Mouse (Mus musculus): Measurements from ENCODE around the gene Olfr165. TPM values are rescaled to one million over a fixed set of nuclear protein-coding genes. Genes with fewer than 3 reads are reported as not detected.
"Not testable (repeated sequence)": the region's sequence is repeated elsewhere in the genome, so short reads cannot be mapped to it uniquely, and the experiment has no call there.

Olfr165 gene
- polyA plus RNA-seq (2015; fragmentation: Nextera tagmentation; extraction: Ambion mirVana), result not detected in 2 replicates

DNA sequence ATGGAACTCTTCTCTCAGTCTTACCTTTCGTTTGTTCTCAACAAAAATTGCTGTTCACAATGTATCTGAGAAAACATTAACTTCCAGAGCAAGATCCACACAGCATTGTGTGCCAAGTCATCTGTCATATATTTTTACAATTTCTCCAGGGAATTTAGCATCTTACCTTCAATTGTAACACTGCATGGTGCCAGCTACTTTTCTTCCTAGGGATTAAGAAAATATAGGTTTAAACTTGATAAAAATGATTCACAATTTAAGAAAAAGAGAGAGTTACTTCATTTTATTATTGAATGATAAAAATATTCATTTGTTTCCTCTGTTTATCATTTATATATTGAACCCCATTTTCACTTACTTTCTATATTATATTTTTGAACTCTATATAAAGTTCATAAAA, at the start of gene Olfr165:
TSS of gene Olfr165 (minus strand) at position 101 of the 400 bp plus-strand sequence.
- 52% methylated on average over 1 of the region's 1 CpGs for WGBS
- no peaks in the 10 kb centered on the region for H3K4me1 ChIP-seq
- H3K36me3 ChIP-seq (ENCODE audit: poor library complexity, severe bottlenecking), result no peaks in the 10 kb centered on the region
- H3K4me3 ChIP-seq, result no peak within 1 kb of the TSS
- no peak within 1 kb of the TSS for H3K27ac ChIP-seq
- no peak within 1 kb of the TSS for H3K9ac ChIP-seq
- H3K9me3 ChIP-seq (replicated peaks), result no peaks in the 10 kb centered on the region; the same call in 1 of the 2 replicates
- H3K27me3 ChIP-seq, result no peaks in the 10 kb centered on the region
- ATAC-seq, result no peak
- H3K4me2 ChIP-seq, result no peak within 1 kb of the TSS

- no peaks in the 10 kb centered on the region for H3K36me3 ChIP-seq (ENCODE audit: poor library complexity, severe bottlenecking)
- WGBS, result 88% methylated on average over 1 of the region's 1 CpGs
- no peak overlapping the region for H3K4me3 ChIP-seq
- H3K4me2 ChIP-seq, result no peak overlapping the region
- no peaks in the 10 kb centered on the region for H3K4me1 ChIP-seq
- no peak overlapping the region for H3K27ac ChIP-seq
- no peaks in the 10 kb centered on the region for H3K27me3 ChIP-seq
- no peaks in the 10 kb centered on the region; the same call in 1 of the 2 replicates for H3K9me3 ChIP-seq (replicated peaks)
- H3K9ac ChIP-seq, result no peak overlapping the region
- no peak for ATAC-seq
Measured at GRCm38 (mm10) chr16:19464365-19464764, 41.4 kb upstream of the Olfr165 start.

- not testable (repeated sequence) for H3K9ac ChIP-seq; H3K36me3 ChIP-seq (ENCODE audit: poor library complexity, severe bottlenecking); H3K4me3 ChIP-seq; H3K27ac ChIP-seq; H3K4me1 ChIP-seq; H3K4me2 ChIP-seq; H3K27me3 ChIP-seq; ATAC-seq; H3K9me3 ChIP-seq (replicated peaks)
- WGBS, result 79% methylated on average over 4 of the region's 4 CpGs
Measured at GRCm38 (mm10) chr16:19458741-19459140, 35.8 kb upstream of the Olfr165 start.

GRCm38 (mm10) chr16:19387984-19388383, 35.0 kb downstream of the Olfr165 start:
- Histone ChIP-seq H3K4me3 (no peak overlapping the region), H3K9ac (no peak overlapping the region), H3K9me3 (replicated peaks) (peaks cover 3% of the 10 kb centered on the region), H3K4me1 (no peaks in the 10 kb centered on the region), H3K27me3 (no peaks in the 10 kb centered on the region), H3K36me3 (ENCODE audit: poor library complexity, severe bottlenecking) (no peaks in the 10 kb centered on the region), H3K4me2 (no peak overlapping the region), H3K27ac (no peak overlapping the region)
- WGBS, result 65% methylated on average over 3 of the region's 3 CpGs
- no peak for ATAC-seq

Other genes starting within 250 kb of the Olfr165 start
- not detected in 2 replicates for gene Olfr164, start 109.1 kb downstream of the Olfr165 start, polyA plus RNA-seq (2015; fragmentation: Nextera tagmentation; extraction: Ambion mirVana)
- gene Olfr166, start 60.6 kb upstream of the Olfr165 start, polyA plus RNA-seq (2015; fragmentation: Nextera tagmentation; extraction: Ambion mirVana), result not detected in 2 replicates
- gene Olfr167, start 99.1 kb upstream of the Olfr165 start, polyA plus RNA-seq (2015; fragmentation: Nextera tagmentation; extraction: Ambion mirVana), result not detected in 2 replicates
- not detected in 2 replicates for gene Olfr168, start 112.4 kb upstream of the Olfr165 start, polyA plus RNA-seq (2015; fragmentation: Nextera tagmentation; extraction: Ambion mirVana)
- not detected in 2 replicates for gene Olfr169, start 148.7 kb upstream of the Olfr165 start, polyA plus RNA-seq (2015; fragmentation: Nextera tagmentation; extraction: Ambion mirVana)
- not detected in 2 replicates for gene Olfr170, start 188.7 kb upstream of the Olfr165 start, polyA plus RNA-seq (2015; fragmentation: Nextera tagmentation; extraction: Ambion mirVana)
- gene Olfr171, start 206.8 kb upstream of the Olfr165 start, polyA plus RNA-seq (2015; fragmentation: Nextera tagmentation; extraction: Ambion mirVana), result not detected in 2 replicates

All from forebrain, embryonic 13.5 days (tissue).